Mouse (Mus musculus) brown adipose tissue, adult 24 weeks (tissue): ENCODE data around the gene S100a13. TPM values are rescaled to one million over a fixed set of nuclear protein-coding genes. Genes with fewer than 3 reads are reported as not detected.

Source experiments
- polyA plus RNA-seq: library from polyadenylated mRNA; stranded (reverse); fragments of >200 nt; gene quantifications from 2 replicates; pipeline ENCODE4 v1.2.4, GENCODE M21; 2012; ENCODE audit not compliant: missing spikeins, insufficient read depth, insufficient read length

S100a13 gene
- polyA plus RNA-seq, 1 experiment = 385 TPM

Other genes with a start within 250 kb of the S100a13 start
- 2.2 and 3.7 TPM in 2 replicates for gene Dennd4b, start 249.2 kb upstream of the S100a13 start, polyA plus RNA-seq
- gene Gatad2b, start 221.3 kb upstream of the S100a13 start, polyA plus RNA-seq = 14.7 and 22.0 TPM in 2 replicates
- gene Slc27a3, start 124.5 kb upstream of the S100a13 start, polyA plus RNA-seq = 0.52 and 2.1 TPM in 2 replicates
- gene Ints3, start 80.8 kb upstream of the S100a13 start, polyA plus RNA-seq = 12.6 and 13.2 TPM in 2 replicates
- 18.0 and 27.9 TPM in 2 replicates for gene Npr1, start 48.6 kb upstream of the S100a13 start, polyA plus RNA-seq
- gene Ilf2, start 38.3 kb upstream of the S100a13 start, polyA plus RNA-seq = 30.2 and 30.6 TPM in 2 replicates
- gene Snapin, start 23.4 kb upstream of the S100a13 start, polyA plus RNA-seq = 55.5 and 71.6 TPM in 2 replicates
- 39.6 and 51.2 TPM in 2 replicates for gene Chtop, start 4.9 kb upstream of the S100a13 start, polyA plus RNA-seq
- 1,535 and 1,745 TPM in 2 replicates for gene S100a1, start within 50 bp of the S100a13 start, polyA plus RNA-seq
- gene S100a14, start 12.4 kb downstream of the S100a13 start, polyA plus RNA-seq = not detected in 2 replicates
- gene S100a16, start 22.8 kb downstream of the S100a13 start, polyA plus RNA-seq = 86.6 and 89.4 TPM in 2 replicates
- not detected in 2 replicates for gene S100a3, start 46.1 kb downstream of the S100a13 start, polyA plus RNA-seq
- not detected in 2 replicates for gene S100a2, start 75.8 kb downstream of the S100a13 start, polyA plus RNA-seq
- gene Gm42674, start 87.5 kb downstream of the S100a13 start, polyA plus RNA-seq = not detected in 2 replicates
- 21.4 and 30.3 TPM in 2 replicates for gene S100a4, start 89.3 kb downstream of the S100a13 start, polyA plus RNA-seq
- not detected in 2 replicates for gene S100a5, start 94.1 kb downstream of the S100a13 start, polyA plus RNA-seq
- 192 and 232 TPM in 2 replicates for gene S100a6, start 98.4 kb downstream of the S100a13 start, polyA plus RNA-seq
- not detected in 2 replicates for gene S100a7a, start 139.6 kb downstream of the S100a13 start, polyA plus RNA-seq
- 14.6 and 14.8 TPM in 2 replicates for gene S100a8, start 154.5 kb downstream of the S100a13 start, polyA plus RNA-seq
- gene S100a9, start 181.3 kb downstream of the S100a13 start, polyA plus RNA-seq = 16.2 and 18.2 TPM in 2 replicates
- gene Pglyrp4, start 212.5 kb downstream of the S100a13 start, polyA plus RNA-seq = not detected in 2 replicates